Mouse (Mus musculus): ENCODE results near the gene Arl2bp.

DNA sequence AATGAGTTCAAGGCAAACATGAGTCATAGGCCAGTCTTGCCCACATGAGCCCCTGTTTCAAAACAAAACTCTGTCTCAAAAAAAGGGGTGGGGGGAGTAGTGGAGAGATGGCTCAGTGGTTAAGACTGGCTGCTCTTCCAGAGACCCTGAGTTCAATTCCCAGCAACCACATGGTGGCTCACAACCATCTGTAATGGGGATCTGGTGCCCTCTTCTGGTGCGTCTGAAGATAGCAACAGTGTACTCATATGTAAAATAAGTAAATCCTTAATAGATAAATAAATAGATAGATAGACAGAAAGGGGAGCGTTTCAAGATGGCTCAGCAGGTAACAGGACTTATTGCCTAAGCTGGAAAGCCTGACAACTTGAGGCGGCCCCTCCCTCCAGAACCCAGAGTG lies 14.0 kb downstream of the Arl2bp start:
- TF ChIP-seq CTCF (IDR thresholded peaks at IDR 0.05; ENCODE audit: control insufficient read depth, insufficient read depth, insufficient read length) (no peak), MYOG (IDR thresholded peaks at IDR 0.05; ENCODE audit: control insufficient read depth, extremely low read depth, insufficient read length) (no peak), MAX (IDR thresholded peaks at IDR 0.05) (no peak), USF1 (IDR thresholded peaks at IDR 0.05; ENCODE audit: low read depth) (no peak), CEBPB (IDR thresholded peaks at IDR 0.05; ENCODE audit: low read depth) (no peak), MYOD1 (IDR thresholded peaks at IDR 0.05; ENCODE audit: control insufficient read depth, insufficient read length, low read depth) (no peak), FOSL1 (IDR thresholded peaks at IDR 0.05; ENCODE audit: insufficient read depth, low read length, poor library complexity, severe bottlenecking) (no peak)

Measured in C2C12 (cell line).